Mouse (Mus musculus) CH12.LX (cell line): ENCODE results near the gene Hes1. TPM values are rescaled to one million over a fixed set of nuclear protein-coding genes. Genes with fewer than 3 reads are reported as not detected.

Source experiments
- DNase-seq: peaks from one replicate; pipeline ENCODE4 v3.0.0-alpha.2; 2013; ENCODE audit errors: extremely low read depth
- H3K27ac ChIP-seq: 2 replicates; pipeline ENCODE4 v1.5.1; 2012; ENCODE audit warnings: low read depth, mild to moderate bottlenecking, control low read depth, moderate library complexity; ENCODE audit not compliant: insufficient read depth
- H3K27me3 ChIP-seq: replicated peaks from 2 replicates; pipeline ENCODE3; 2012; ENCODE audit warnings: inconsistent platforms
- H3K36me3 ChIP-seq, 2 experiments: replicated peaks in 1 of 2; 2 replicates each; pipeline versions ENCODE3 to v1.6.1; 2012; ENCODE audit warnings: inconsistent platforms in 1 of 2, low read length in 1 of 2, mild to moderate bottlenecking in 1 of 2, mixed read lengths in 1 of 2, moderate library complexity in 1 of 2; ENCODE audit not compliant: control insufficient read depth in 1 of 2, insufficient read depth in 1 of 2
- H3K4me1 ChIP-seq, 2 experiments: 2 replicates each; pipeline ENCODE4 v1.6.1; 2012; ENCODE audit warnings: inconsistent platforms in 1 of 2, moderate library complexity in 1 of 2; ENCODE audit not compliant: insufficient read depth in 2 of 2, control insufficient read depth in 1 of 2
- H3K4me2 ChIP-seq: 2 replicates; pipeline ENCODE4 v1.6.1; 2012; ENCODE audit warnings: low read depth, mild to moderate bottlenecking, control low read depth; ENCODE audit not compliant: poor library complexity, insufficient read depth, severe bottlenecking
- H3K4me3 ChIP-seq, 3 experiments: fragments of 150-350 bp in 1 of 3; sonication (generic) in 1 of 3; replicated peaks in 1 of 3; 2 replicates each; pipeline versions ENCODE3 to v1.5.1; 2011 to 2012; ENCODE audit warnings: low read depth in 2 of 3, low read length in 2 of 3, mild to moderate bottlenecking in 2 of 3, moderate library complexity in 2 of 3, control low read depth in 1 of 3, improper control_type of control experiment in 1 of 3, inconsistent platforms in 1 of 3, mixed read lengths in 1 of 3; ENCODE audit not compliant: poor library complexity in 1 of 3
- H3K79me2 ChIP-seq: replicated peaks from 2 replicates; pipeline ENCODE4 v1.6.1; 2012; ENCODE audit warnings: mild to moderate bottlenecking, moderate library complexity; ENCODE audit not compliant: control insufficient read depth, poor library complexity, insufficient read depth, severe bottlenecking; ENCODE audit errors: extremely low read depth
- H3K9ac ChIP-seq: 2 replicates; pipeline ENCODE4 v1.6.1; 2012; ENCODE audit warnings: low read depth, mild to moderate bottlenecking, control low read depth, moderate library complexity; ENCODE audit not compliant: insufficient read depth
- H3K9me3 ChIP-seq: replicated peaks from 2 replicates; pipeline ENCODE3; 2012; ENCODE audit warnings: low read length, inconsistent platforms, mixed read lengths
- BHLHE40 ChIP-seq: IDR thresholded peaks from 2 replicates; pipeline ENCODE4 v1.6.1; 2011; ENCODE audit warnings: mild to moderate bottlenecking, low read depth, low read length, improper control_type of control experiment
- CHD1 ChIP-seq: IDR thresholded peaks from 2 replicates; pipeline ENCODE4 v1.6.1; 2012; ENCODE audit warnings: low read depth, low read length, improper control_type of control experiment, inconsistent platforms
- CHD2 ChIP-seq: IDR thresholded peaks from 2 replicates; pipeline ENCODE4 v1.6.1; 2011; ENCODE audit warnings: low read length, improper control_type of control experiment
- CTCF ChIP-seq, 2 experiments: IDR thresholded peaks in 1 of 2; conservative IDR thresholded peaks in 1 of 2; 2 replicates each; pipeline ENCODE4 v1.5.1; 2011 to 2012; ENCODE audit warnings: low read depth in 2 of 2, low read length in 2 of 2, improper control_type of control experiment in 1 of 2, inconsistent platforms in 1 of 2, mild to moderate bottlenecking in 1 of 2, moderate library complexity in 1 of 2
- E2F4 ChIP-seq: IDR thresholded peaks from 2 replicates; pipeline ENCODE4 v1.6.1; 2011; ENCODE audit warnings: low read depth, low read length, improper control_type of control experiment; ENCODE audit not compliant: insufficient replicate concordance
- EP300 ChIP-seq: IDR thresholded peaks from 2 replicates; pipeline ENCODE4 v1.6.1; 2011; ENCODE audit warnings: low read length, improper control_type of control experiment
- ETS1 ChIP-seq: conservative IDR thresholded peaks from 2 replicates; pipeline ENCODE4 v1.6.1; 2012; ENCODE audit warnings: low read depth, mild to moderate bottlenecking, inconsistent platforms, low read length, improper control_type of control experiment, moderate library complexity
- GABPA ChIP-seq: IDR thresholded peaks from 2 replicates; pipeline ENCODE4 v1.6.1; 2012; ENCODE audit warnings: low read depth, low read length, improper control_type of control experiment, inconsistent platforms; ENCODE audit not compliant: insufficient replicate concordance
- HCFC1 ChIP-seq: IDR thresholded peaks from 2 replicates; pipeline ENCODE4 v1.6.1; 2012; ENCODE audit warnings: low read depth, mild to moderate bottlenecking, inconsistent platforms, low read length, improper control_type of control experiment
- IRF4 ChIP-seq: IDR thresholded peaks from 2 replicates; pipeline ENCODE4 v1.6.1; 2014; ENCODE audit warnings: low read depth, mild to moderate bottlenecking, inconsistent platforms, low read length, improper control_type of control experiment
- JUN ChIP-seq: IDR thresholded peaks from 2 replicates; pipeline ENCODE4 v1.6.1; 2011; ENCODE audit warnings: low read depth, mild to moderate bottlenecking, low read length, improper control_type of control experiment, moderate library complexity; ENCODE audit not compliant: insufficient read depth
- JUND ChIP-seq: conservative IDR thresholded peaks from 2 replicates; pipeline ENCODE4 v1.6.1; 2011; ENCODE audit warnings: low read depth, low read length, improper control_type of control experiment
- KAT2A ChIP-seq: IDR thresholded peaks from 2 replicates; pipeline ENCODE4 v1.6.1; 2012; ENCODE audit warnings: low read length, improper control_type of control experiment, inconsistent platforms; ENCODE audit not compliant: insufficient replicate concordance
- MAFK ChIP-seq: IDR thresholded peaks from 2 replicates; pipeline ENCODE4 v1.6.1; 2011; ENCODE audit warnings: low read length, improper control_type of control experiment; ENCODE audit not compliant: insufficient replicate concordance
- MAX ChIP-seq: IDR thresholded peaks from 2 replicates; pipeline ENCODE4 v1.6.1; 2011; ENCODE audit warnings: low read length, improper control_type of control experiment
- MAZ ChIP-seq: IDR thresholded peaks from 2 replicates; pipeline ENCODE4 v1.6.1; 2012; ENCODE audit warnings: low read depth, mild to moderate bottlenecking, inconsistent platforms, low read length, improper control_type of control experiment, moderate library complexity
- MXI1 ChIP-seq: IDR thresholded peaks from 2 replicates; pipeline ENCODE4 v1.6.1; 2011; ENCODE audit warnings: mild to moderate bottlenecking, low read depth, low read length, improper control_type of control experiment
- NELFE ChIP-seq: IDR thresholded peaks from 2 replicates; pipeline ENCODE4 v1.6.1; 2011; ENCODE audit warnings: low read depth, low read length, improper control_type of control experiment
- PAX5 ChIP-seq: IDR thresholded peaks from 2 replicates; pipeline ENCODE4 v1.6.1; 2012; ENCODE audit warnings: low read length, inconsistent platforms, mixed read lengths
- RAD21 ChIP-seq: IDR thresholded peaks from 2 replicates; pipeline ENCODE4 v1.6.1; 2011; ENCODE audit warnings: low read depth, mild to moderate bottlenecking, low read length, improper control_type of control experiment, moderate library complexity
- RCOR1 ChIP-seq: conservative IDR thresholded peaks from 2 replicates; pipeline ENCODE4 v1.6.1; 2012; ENCODE audit warnings: low read depth, mild to moderate bottlenecking, inconsistent platforms, low read length, improper control_type of control experiment
- SIN3A ChIP-seq: IDR thresholded peaks from 2 replicates; pipeline ENCODE4 v1.6.1; 2012; ENCODE audit warnings: low read length, improper control_type of control experiment, inconsistent platforms
- TBP ChIP-seq: conservative IDR thresholded peaks from 2 replicates; pipeline ENCODE4 v1.6.1; 2011; ENCODE audit warnings: low read depth, low read length, improper control_type of control experiment
- TCF12 ChIP-seq: IDR thresholded peaks from 2 replicates; pipeline ENCODE4 v1.6.1; 2014; ENCODE audit warnings: low read depth, mild to moderate bottlenecking, inconsistent platforms, low read length, improper control_type of control experiment
- USF1 ChIP-seq: IDR thresholded peaks from 2 replicates; pipeline ENCODE4 v1.6.1; 2014; ENCODE audit warnings: low read depth, mild to moderate bottlenecking, inconsistent platforms, low read length, improper control_type of control experiment
- USF2 ChIP-seq: conservative IDR thresholded peaks from 2 replicates; pipeline ENCODE4 v1.6.1; 2011; ENCODE audit warnings: low read depth, low read length, improper control_type of control experiment
- ZC3H11A ChIP-seq: IDR thresholded peaks from 2 replicates; pipeline ENCODE4 v1.6.1; 2012; ENCODE audit warnings: low read depth, mild to moderate bottlenecking, inconsistent platforms, low read length, improper control_type of control experiment
- ZKSCAN1 ChIP-seq: IDR thresholded peaks from 2 replicates; pipeline ENCODE4 v1.6.1; 2012; ENCODE audit warnings: low read depth, inconsistent platforms, low read length, improper control_type of control experiment, borderline replicate concordance
- ZMIZ1 ChIP-seq: IDR thresholded peaks from 2 replicates; pipeline ENCODE4 v1.6.1; 2012; ENCODE audit warnings: low read depth, mild to moderate bottlenecking, inconsistent platforms, low read length, improper control_type of control experiment
- ZNF384 ChIP-seq: IDR thresholded peaks from 2 replicates; pipeline ENCODE4 v1.6.1; 2012; ENCODE audit warnings: low read depth, low read length, improper control_type of control experiment, inconsistent platforms
- dilution Hi-C: fragments of 300-500 bp; cut with MboI; formaldehyde crosslinking; loops from 2 replicates; pipeline ENCODE4 v1.14.3; 2020; ENCODE audit warnings: low sequenced_read_pairs; ENCODE audit not compliant: extremely low pct_unique_long_range_greater_than_20kb, extremely low pct_ligation_motif_present
- in situ Hi-C: fragments of 300-500 bp; cut with MboI; formaldehyde crosslinking; loops from 3 replicates; pipeline ENCODE4 v1.14.3; 2019; ENCODE audit warnings: low sequenced_read_pairs, low pct_ligation_motif_present, low pct_unique_long_range_greater_than_20kb, mixed read lengths
- polyA plus RNA-seq: library from polyadenylated mRNA; unstranded; fragments of >175 nt; gene quantifications from 2 replicates; pipeline ENCODE4 v1.2.1, GENCODE M21; 2012; ENCODE audit warnings: low read depth; ENCODE audit not compliant: insufficient read length
- total RNA-seq, 2 experiments: library from RNA; depleted of rRNA; stranded (reverse); fragments of 300-350 nt in 1 of 2; fragments of >200 nt in 1 of 2; gene quantifications; 2 replicates each; pipeline ENCODE4 v1.2.3; 2012 to 2014

The Hes1 gene
- total and polyA plus RNA-seq, 3 experiments: 1.4 to 3.6 (median 1.6) TPM

DNA sequence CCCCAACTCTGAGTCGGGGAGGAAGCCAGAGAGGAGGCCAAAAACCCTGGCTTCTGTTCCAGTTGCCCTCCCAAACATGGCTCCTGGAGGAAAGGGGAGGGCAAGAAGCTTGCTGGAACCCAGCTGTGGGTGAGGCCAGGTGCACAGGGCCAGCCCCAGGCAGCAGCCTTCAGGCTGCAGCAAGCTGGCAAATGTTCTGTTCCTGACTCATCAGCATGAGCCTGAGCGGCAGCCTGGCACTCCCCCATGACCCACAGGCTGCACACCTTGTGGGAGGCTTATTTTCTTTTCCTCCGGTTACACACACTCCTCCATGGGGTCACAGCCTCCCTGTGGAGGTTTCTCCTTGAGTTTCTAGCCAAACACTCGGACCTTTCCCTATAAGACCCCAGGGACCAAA is 30.2 kb upstream of the Hes1 start (continued):
- 0 out of 2 replicates have a peak, but pooled peaks have one; percentile 23 for TF ChIP-seq MAFK
- TF ChIP-seq, all 38 proteins: peak for 13

DNA sequence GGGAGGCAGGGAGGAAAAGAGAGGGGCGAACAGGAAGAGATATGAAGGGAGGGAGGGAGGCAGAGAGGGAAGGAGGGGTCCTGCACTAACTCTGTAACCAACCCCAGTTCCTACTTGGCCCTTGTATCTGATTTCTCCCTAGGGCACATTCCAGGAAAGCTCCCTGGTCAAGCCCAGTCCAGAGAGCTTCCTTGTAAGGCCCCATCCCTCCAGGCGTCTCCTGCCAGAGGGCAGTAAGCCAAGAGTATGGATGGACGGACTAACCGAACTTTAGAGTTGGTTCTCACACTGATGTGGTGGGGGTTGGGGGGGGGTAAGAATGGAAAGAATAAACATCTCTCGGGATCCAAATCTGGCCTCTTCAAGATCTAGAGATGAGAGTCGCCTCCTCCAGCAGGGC is 29.7 kb upstream of the Hes1 start:
- Histone ChIP-seq H3K27ac (peak overlapping the region; percentile 74), H3K4me1 (peaks cover 63 to 83% of the 10 kb centered on the region in 2 experiments), H3K4me2 (peak overlapping the region; percentile 55), H3K9me3 (peaks cover 3% of the 10 kb centered on the region), H3K27me3 (peaks cover 17% of the 10 kb centered on the region), H3K79me2 (no peaks in the 10 kb centered on the region), H3K9ac (peak overlapping the region; percentile 11; the same call in 1 of the 2 replicates), H3K4me3 (no peak overlapping the region), H3K36me3 (no peaks in the 10 kb centered on the region)
- no peak for DNase-seq
- dilution Hi-C loops: no loop called here
- TF ChIP-seq TCF12: no peak
- no peak for TF ChIP-seq USF1
- TF ChIP-seq JUND: no peak
- no peak for TF ChIP-seq CHD2
- in situ Hi-C loops: no loop called here

DNA sequence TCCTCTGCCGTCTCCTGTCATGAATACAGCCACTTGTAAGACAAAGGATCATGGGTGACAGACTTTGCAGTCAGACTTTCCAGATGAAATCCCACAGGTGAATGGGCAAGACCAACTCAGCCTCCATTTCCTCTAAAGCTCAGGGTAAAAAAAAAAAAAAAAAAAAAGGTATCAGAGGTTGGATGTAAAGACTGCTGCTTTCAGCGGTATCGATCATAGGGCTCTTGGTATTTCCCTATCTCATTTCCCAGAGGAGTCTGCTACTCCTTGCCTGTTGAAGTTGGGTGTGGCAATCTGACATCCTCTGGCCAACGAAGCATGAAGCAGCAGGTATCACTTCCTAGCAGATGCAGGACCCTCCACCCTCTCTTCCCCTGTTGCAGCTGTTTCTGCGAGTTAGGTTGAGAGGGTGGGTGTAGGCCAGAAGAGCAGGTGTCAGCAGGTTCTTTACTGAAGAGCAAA is 29.2 kb upstream of the Hes1 start:
- peak overlapping the region; percentile 74 for H3K27ac ChIP-seq
- peak; percentile 82 for DNase-seq
- H3K79me2 ChIP-seq: no peaks in the 10 kb centered on the region
- H3K36me3 ChIP-seq: no peaks in the 10 kb centered on the region
- peak overlapping the region; percentile 55 for H3K4me2 ChIP-seq
- H3K9me3 ChIP-seq: peaks cover 3% of the 10 kb centered on the region
- dilution Hi-C loops: no loop called here
- in situ Hi-C loops: no loop called here
- no peak overlapping the region for H3K4me3 ChIP-seq
- peaks cover 58 to 82% of the 10 kb centered on the region in 2 experiments for H3K4me1 ChIP-seq
- no peak overlapping the region for H3K9ac ChIP-seq
- peaks cover 17% of the 10 kb centered on the region for H3K27me3 ChIP-seq
- TF ChIP-seq HCFC1: no peak
- peak; percentile 92 for TF ChIP-seq EP300
- TF ChIP-seq MAX: peak; percentile 18; the same call in 1 of the 2 replicates
- TF ChIP-seq RCOR1: peak; percentile 11; the same call in 1 of the 2 replicates
- TF ChIP-seq RAD21: peak; percentile 2
- peak; percentile 74; the same call in 1 of the 2 replicates for TF ChIP-seq MAFK
- peak; percentile 100 for TF ChIP-seq TCF12
- TF ChIP-seq CHD1: no peak
- TF ChIP-seq JUN: peak; percentile 53
- TF ChIP-seq TBP: 0 out of 2 replicates have a peak, but pooled peaks have one; percentile 19
- 0 out of 2 replicates have a peak, but pooled peaks have one; percentile 41 for TF ChIP-seq E2F4
- no peak for TF ChIP-seq CTCF (conservative IDR thresholded peaks at IDR 0.05 in 1 of 2, IDR thresholded peaks at IDR 0.05 in 1 of 2; ENCODE audit: low read depth in 2 of 2, low read length in 2 of 2)
- TF ChIP-seq BHLHE40: peak; percentile 67
- TF ChIP-seq PAX5: no peak
- peak; percentile 88 for TF ChIP-seq ETS1
- no peak for TF ChIP-seq USF2
- peak; percentile 91 for TF ChIP-seq IRF4
- no peak for TF ChIP-seq ZMIZ1
- no peak for TF ChIP-seq ZKSCAN1
- no peak for TF ChIP-seq NELFE
- no peak for TF ChIP-seq GABPA
- TF ChIP-seq KAT2A: no peak
- no peak for TF ChIP-seq ZC3H11A
- peak; percentile 84 for TF ChIP-seq SIN3A
- TF ChIP-seq JUND: peak; percentile 82
- TF ChIP-seq MAZ: no peak
- peak; percentile 58; the same call in 1 of the 2 replicates for TF ChIP-seq CHD2
- TF ChIP-seq MXI1: peak; percentile 50
- peak; percentile 97 for TF ChIP-seq ZNF384
